Mouse (Mus musculus) myocyte (in vitro differentiated cells): ENCODE measurements around the gene Cyfip1.

Source experiments
- CEBPB ChIP-seq: IDR thresholded peaks from 2 replicates; pipeline ENCODE4 v1.6.1; 2011; ENCODE audit warnings: mild to moderate bottlenecking, moderate library complexity; ENCODE audit not compliant: poor library complexity, insufficient read depth, severe bottlenecking
- MAX ChIP-seq: IDR thresholded peaks from one replicate; pipeline ENCODE4 v1.6.1; 2011; ENCODE audit warnings: low read depth, mild to moderate bottlenecking, control low read depth
- MYOG ChIP-seq, 3 experiments: IDR thresholded peaks; one replicate each; pipeline ENCODE4 v1.6.1; 2011; ENCODE audit warnings: control low read depth in 2 of 3, low read depth in 2 of 3, mild to moderate bottlenecking in 2 of 3; ENCODE audit not compliant: insufficient read length in 2 of 3, control insufficient read depth in 1 of 3, insufficient read depth in 1 of 3

- TF ChIP-seq CEBPB (no peak), MAX (no peak), MYOG (IDR thresholded peaks at IDR 0.05; ENCODE audit: control insufficient read depth in 1 of 3, insufficient read depth in 1 of 3, insufficient read length in 2 of 3, low read depth in 2 of 3) (no peak)
Measured at GRCm38 (mm10) chr7:55855597-55855996, 14.1 kb downstream of the Cyfip1 start.
